Mouse (Mus musculus): ENCODE measurements around the gene Zcchc24.
"Not testable (repeated sequence)": the region's sequence is repeated elsewhere in the genome, so short reads cannot be mapped to it uniquely, and the experiment has no call there.

Zcchc24 gene

DNA sequence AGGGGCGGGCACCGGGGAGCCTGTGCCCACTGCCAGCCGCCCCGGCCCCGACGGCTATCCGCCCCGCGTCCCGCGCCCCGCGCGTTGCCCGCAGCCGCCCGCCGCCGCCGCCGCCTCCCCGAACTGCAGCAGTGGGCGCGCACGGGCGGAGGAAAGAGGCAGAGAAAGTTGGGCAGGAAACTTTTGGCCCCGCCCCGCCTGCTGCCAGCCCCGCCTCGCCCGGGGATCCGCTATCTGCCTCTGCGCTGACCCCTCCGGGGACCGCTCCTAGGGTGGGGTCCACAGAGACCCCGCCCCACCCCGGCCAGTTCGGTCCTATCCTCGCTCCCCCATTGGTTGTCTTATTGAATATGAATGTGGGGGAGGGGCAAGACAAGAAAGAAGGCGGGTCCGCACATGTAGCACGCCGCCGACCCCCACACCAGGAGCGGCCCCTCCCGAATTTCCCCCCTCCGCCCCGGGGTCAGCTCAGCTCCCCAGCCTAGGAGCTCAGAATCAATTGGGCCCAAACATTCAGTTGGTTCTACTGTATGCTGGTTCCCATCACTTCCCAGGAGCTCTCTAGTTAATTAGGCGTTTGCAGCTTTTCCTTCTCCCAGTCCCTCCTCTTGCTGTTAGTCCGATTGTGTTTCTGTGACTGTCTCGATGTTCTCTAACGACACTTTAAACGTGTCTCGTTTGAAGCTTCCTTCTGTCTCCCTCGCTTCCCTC, at the start of gene Zcchc24:
TSS of gene Zcchc24 (minus strand) at position 125 of the 711 bp plus-strand sequence.
- DNase-seq (ENCODE audit: low read depth, low spot score), result peak; percentile 80

DNA sequence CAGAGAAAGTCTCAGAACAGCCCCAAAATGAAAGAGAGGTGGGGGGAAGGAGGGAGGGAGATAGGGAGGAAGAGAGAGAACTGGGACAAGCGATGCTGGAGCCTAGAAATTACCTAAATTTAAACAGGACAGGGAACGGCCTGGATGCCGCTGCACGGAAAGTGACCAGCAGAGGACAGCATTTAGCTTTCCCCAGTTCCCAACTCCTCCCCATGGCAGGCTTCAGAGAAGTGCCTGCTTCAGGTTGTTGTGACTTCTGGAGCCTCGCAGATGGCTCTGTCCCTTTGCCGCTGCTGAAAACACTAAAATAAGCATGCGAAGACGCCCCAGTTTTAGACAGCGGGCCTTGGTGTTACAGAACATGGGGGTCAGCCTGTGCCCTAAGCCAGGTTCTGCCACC, 47.6 kb upstream of the Zcchc24 start:
- peak; percentile 71 for DNase-seq (ENCODE audit: low read depth, low spot score)

DNA sequence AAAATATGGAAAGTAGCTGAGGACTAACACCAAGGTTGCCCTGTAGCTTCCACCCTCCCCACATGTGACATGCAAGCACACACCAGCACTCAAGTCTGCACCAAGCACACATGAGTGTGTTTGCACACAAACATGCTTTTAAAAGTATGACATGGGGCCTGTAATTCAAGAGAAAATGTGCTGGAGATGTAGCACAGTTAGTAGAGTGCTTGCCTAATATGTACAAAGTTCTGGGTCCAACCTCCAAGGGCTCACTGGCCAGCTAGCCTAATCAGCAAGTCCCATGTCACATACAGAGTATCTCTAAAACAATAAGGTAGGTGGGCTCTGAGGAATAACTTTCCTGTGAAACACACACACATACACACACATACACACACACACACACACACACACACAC, 45.3 kb upstream of the Zcchc24 start:
- no peak for DNase-seq (ENCODE audit: low read depth, low spot score)

DNA sequence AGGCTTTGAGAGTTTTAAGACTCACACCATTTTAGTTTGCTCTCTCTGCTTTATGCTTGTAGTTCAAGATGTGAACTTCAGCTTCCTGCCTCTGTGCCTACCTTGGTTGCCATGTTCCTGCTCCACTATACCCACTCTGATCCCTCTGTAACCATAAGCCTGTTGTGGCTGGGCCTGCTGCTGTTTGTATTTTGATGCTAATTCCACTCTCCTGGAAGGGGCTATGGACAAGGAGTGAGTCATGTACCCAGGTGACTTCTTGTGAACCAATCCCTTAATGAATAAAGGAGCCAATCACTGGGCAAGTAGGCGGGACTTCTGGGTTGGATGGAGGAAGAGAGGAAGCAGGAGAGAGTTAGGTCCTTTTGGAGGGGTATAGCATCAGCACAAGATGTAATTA, 42.2 kb upstream of the Zcchc24 start:
- DNase-seq (ENCODE audit: low read depth, low spot score), result not testable (repeated sequence)

DNA sequence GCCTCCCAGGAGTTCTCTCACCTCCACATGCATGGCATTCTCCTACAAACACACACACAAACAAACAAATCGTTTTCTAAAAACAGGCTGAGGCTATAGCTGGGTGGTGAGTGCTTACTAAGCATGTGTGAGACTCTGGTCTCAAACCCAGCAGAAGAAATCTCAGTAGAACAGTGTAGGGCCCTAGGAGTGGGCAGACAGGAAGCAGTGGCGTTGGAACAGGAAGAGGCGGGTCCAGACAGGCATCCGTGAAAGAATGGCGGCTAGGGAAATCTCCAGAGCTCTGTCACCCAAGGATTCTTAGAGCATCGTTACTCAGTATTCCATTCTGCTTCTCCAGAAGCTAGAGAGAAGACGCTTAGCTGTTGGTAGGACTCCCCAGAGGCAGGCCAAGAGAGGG, 37.7 kb upstream of the Zcchc24 start:
- no peak for DNase-seq (ENCODE audit: low read depth, low spot score)

DNA sequence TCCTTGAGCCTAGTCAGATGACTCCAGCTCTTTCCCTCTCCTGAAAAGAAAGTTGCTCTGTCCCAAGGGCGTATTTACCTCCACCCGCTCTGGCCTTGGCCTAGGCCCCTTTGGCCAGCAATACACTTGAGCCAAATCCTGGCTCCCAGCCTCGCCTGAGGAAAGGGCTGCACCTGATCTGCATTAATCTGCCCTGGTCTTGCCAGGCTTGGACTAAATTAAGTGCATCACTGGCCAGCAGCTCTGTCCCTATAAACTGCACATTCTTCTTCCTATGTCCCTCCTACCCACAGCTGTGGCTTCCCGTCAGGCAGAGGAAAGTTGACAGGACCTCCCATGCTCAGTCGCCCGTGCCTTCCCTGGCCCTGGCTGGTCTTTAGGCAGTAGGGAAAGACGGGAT, 37.0 kb upstream of the Zcchc24 start:
- no peak for DNase-seq (ENCODE audit: low read depth, low spot score)

DNA sequence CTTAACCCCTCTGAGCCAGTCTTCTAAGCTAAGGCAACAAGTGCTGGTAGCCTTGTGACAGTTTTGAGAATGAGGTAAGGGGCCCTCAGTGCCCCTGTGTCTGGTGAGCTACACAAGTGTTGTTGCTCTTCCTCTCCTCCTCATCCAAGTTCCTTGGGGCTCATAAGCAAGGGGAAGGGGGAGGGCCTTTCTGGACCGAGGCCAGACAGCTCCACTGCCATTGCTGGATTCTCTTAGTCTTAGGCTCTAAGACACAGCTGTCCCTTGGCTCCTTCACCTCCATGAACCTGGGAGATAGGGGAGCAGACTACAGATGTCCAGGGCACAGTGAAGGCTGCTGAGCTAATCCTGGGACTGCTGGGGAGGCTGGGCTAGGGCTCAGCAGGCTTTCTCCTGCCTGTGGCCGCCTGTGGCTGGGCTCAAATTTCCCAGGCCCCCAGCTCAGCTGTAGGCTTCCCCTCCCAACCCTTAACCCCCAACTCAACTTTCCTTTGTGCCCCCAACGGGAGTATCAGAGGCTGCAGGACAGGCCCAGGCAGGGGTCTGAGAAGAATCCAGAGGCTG, 34.5 kb upstream of the Zcchc24 start:
- DNase-seq (ENCODE audit: low read depth, low spot score), result no peak

DNA sequence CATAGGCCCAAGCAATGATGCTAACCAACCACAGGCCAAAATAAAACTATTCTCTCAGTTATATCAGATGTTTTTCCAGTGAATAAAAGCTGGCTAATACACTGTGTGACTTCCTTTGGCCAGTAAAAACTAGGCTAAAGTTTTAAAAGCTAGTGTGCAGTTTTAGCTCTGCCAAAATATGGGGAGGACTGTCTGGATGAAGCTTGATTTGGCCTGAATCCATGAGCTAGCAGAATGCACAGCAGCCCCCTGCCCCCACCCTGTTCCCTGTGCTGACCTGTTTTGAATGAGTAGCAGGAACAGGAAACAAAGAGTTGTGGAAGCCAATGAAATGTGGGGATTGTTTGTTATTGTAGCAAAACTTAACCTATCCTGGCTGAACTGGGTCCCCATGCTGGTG, 33.7 kb upstream of the Zcchc24 start:
- DNase-seq (ENCODE audit: low read depth, low spot score), result no peak

DNA sequence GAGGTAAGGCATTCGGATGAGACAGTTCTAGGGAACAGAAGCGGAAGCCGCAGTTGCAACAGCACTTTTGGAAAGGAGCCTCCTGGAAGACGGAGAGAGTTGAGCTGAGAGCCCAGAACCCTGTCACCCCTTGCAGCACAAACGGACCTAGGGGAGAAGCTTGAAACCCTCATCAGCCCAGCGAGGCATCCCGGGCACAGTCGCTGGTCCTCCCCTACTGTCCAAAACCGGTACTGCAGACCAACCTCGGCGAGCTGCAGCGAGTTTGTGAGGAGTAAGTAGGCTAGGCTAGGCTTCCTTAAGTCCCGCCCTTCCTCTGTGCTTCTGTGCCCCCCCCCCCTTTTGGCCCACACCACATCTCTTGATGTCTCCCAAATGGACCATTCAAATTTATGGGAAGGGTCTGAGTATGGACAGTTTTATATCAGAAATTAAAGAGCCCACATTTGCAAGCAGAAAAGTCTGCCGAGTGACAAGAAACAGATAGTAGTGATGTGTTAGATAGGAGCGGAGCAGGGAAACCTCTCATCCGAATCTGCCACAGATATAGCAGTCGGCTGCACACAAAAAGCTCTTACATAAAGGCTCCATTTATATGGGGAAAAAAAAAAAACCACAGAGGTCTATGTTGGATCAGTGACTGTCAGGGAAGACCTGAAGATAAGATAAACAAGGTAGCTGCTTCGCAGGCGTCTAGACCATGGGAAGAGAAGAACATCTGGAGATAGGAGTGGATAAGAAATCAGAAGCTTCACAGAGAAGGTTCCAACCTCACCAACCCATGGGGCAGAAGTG, 31.5 kb upstream of the Zcchc24 start:
- DNase-seq (ENCODE audit: low read depth, low spot score), result peak; percentile 83

DNA sequence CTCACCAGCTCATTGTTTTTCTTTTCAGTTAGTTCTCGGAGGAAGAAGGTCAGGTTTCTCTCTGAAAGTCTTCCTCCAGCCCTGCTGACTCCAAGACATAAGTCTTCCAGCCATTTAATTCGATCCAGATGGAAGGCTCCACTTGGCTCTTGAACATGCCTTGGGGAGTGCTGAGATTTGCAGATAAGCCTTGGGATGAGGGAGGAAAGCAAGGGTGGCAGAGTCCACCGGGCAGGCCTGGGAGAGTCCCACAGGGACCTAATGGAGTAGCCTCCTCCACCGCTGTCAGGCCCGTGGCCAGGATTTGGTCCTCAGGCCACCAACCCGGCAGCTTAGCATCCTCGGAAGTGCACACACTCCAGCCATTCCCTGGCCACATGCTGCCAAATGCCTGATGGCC, 27.8 kb upstream of the Zcchc24 start:
- no peak for DNase-seq (ENCODE audit: low read depth, low spot score)

DNA sequence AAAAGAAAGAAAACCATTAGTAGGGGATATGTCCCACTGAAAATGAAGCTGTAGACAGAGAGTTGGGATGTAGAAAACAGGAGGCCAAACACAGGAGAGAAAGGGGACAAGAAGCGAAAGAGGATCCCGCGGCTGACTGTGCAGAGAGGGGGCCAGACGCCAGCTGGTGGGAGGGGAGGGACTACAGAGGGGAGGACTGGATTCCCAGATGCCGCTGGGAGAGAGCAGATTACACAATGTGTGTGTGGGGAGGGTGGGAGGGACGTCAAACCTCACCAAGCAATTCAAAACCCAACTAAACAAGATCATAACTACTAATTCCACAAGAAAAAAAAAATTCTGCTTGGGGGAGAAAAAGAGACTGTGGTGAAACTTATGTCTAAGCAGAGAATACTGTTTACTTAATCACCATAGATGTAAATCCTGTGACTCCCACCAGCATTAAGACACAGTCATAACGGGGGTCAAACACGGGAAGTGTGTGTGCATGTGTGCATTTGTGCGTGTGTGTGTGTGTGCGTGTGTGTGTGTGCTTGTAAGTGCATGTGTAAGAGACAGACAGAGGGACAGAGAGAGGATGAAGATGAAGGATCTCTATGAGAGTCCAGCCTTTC, 26.8 kb upstream of the Zcchc24 start:
- DNase-seq (ENCODE audit: low read depth, low spot score), result no peak

DNA sequence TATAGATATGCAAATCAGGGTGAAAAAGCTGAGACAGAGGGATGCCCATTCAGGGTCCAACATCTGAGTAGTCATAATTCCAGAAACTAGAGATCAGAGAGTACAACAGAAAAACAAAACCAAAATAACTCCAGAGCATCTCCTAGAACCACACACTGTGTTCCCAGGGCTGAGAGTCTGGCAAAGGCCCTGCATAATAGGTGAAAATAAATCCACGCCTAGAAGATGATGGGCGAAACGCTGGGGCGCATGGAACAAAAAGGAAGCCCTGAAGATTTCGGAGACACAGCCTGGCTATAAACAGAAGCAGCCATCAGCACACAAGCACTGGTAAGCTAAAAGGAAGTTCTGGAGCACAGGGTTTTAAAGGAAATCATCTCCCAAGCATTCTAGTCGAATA, 26.2 kb upstream of the Zcchc24 start:
- DNase-seq (ENCODE audit: low read depth, low spot score), result no peak

DNA sequence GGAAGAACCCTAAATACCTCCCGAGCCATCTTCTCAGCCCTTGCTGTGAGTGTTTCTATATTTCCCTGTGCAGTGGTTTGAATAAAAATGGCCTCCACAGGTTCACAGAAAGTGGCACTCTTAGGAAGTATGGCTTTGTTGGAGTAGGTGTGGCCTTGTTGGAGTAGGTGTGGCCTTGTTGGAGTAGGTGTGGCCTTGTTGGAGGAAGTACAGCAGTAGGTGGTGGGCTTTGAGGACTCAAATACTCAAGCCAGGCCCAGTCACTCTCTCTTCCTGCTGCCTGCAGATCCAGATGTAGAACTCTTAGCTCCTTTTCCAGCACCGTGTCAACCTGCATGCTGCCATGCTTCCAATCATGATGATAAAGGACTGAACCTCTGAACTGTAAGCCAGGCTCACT, 25.5 kb upstream of the Zcchc24 start:
- DNase-seq (ENCODE audit: low read depth, low spot score), result no peak

DNA sequence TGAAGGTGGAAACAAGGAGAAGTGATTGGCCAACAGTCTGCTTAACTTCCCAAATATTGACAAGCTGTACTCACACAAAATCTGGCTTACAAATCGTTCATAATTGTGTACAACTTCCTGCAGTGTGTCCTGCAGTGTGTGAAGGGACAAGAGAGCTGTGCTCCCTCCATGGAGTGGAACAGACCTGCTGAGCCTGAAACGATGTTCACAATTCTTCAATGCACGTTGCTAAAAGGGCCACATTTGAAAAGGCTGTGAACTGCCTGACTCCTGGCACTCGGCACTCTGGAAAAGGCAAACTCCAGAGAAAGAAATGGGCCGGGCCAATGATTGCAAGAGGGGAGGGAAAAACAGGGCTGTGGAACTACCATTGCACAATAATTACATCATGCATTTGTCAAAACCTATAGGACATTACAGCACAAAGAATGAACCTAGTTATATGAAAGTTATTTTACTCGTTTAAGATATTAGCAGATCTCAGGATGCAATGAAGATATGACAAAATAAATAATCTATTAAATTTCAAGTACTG, 22.0 kb upstream of the Zcchc24 start:
- no peak for DNase-seq (ENCODE audit: low read depth, low spot score)

DNA sequence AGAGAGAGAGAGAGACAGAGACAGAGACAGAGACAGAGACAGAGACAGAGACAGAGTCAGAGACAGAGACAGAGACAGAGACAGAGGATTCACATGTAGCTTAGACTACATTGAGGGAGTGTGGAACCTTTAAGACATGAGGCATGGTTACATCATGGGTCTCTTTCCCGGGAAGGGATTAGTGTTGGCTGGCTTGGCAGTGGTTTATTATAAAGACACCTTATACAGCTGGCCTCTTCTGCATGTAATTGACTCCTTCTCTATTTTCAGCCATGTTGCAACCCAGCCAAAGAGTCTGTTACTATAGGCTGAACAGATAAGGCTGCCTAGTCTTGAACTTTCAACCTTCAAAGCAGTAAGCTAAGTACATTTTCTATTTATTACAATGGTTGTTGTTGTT, 21.1 kb upstream of the Zcchc24 start:
- no peak for DNase-seq (ENCODE audit: low read depth, low spot score)

DNA sequence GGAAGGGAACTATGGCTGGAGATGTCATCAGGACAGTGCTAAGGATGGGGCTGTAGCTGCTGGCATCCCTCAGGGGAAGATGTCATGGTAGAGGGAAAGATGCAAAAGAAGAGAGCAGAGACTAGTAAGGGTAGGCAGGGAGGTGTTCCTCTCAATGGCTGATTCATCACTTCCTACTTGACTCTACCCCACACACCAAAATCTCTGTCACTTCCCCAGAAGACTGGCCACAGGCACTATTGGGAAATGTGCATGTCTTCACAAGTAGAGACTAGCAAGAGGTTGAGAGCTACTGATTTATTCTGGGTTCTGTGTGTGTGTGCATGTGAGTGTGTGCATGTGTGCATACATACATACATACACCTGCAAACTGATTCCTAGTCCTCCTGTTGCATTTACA, 20.4 kb upstream of the Zcchc24 start:
- no peak for DNase-seq (ENCODE audit: low read depth, low spot score)

DNA sequence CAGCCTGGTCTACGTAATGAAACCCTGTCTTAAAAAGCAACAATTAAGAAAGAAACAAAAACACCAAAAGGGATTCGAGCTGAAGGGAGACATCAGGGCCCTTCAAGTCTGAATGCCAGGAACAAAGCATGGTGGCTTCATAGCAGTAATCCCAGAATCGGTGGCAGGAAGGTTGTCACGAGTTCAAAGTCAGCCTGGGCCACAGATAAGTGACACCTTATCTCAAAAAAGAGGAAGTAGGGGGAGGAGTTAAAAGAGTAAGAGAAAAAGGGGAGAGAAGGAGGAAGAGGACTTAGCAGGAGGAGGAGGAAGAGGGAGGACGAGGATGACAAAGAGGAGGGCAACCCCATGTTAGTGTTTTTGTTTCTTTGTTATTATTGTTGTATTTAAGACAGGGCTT, 19.4 kb upstream of the Zcchc24 start:
- DNase-seq (ENCODE audit: low read depth, low spot score), result no peak

DNA sequence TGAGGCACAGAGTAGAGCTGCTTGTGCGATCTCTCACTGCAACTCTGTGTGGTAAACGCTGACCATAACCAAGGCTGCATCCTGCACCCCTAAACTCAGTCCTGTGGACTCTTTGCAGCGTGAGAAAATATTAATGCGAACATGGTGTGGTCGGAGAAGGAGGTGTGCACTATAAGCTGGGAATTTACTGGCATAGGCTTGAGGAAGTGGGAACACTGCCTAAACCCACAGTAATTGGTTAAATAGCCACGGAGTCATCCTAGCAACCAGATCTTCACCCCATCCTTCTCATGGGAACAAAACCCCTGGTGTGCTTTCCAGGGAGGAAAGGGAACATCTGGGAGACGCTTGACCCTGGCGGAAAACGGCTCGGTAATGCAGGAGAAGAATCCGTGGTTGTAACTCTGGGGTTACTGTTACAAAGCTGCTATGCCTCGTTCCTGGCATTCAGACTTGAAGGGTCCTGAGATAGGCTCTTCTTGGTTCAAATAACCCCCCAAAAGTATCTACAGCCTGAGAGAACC, 18.6 kb upstream of the Zcchc24 start:
- DNase-seq (ENCODE audit: low read depth, low spot score), result no peak

DNA sequence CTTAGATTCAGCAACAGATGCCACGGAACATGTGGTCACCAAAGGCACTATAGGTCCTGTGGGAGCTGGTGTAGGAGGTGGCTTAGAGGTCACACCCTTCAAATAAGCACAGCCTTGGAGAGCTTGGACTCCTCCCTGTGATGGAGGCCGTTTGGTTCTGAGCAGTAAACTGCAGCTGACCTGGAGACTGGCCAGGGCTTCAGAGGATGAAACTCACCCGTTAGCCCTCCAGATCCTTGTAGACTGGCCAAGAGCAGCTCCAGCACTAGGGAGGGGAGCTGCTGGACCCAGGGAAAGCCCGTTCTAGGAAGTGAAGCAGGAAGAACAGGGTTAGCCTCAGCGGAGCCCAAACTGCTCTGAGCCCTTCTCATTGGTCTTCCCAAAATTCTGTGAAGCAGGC, 18.1 kb upstream of the Zcchc24 start:
- no peak for DNase-seq (ENCODE audit: low read depth, low spot score)

DNA sequence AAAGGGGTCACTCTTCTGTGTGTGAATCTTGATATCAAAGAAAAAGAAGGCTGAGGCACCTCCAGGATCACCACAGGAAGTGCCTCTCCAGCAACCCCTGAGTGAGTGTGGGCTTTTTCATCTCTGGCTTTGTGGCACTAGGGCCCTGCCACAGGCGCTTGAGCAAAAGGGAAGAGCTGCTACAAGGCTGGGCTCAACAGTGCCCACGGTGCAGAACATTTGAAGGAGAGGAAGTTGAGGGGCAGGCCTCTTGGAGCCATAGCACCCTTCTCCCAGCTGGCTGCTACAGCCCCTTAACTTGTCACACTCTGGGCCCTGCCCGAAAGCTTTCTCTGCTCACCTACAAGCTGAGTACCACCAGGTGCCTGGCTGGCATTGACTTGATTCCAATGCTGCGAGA, 16.4 kb upstream of the Zcchc24 start:
- DNase-seq (ENCODE audit: low read depth, low spot score), result no peak

DNA sequence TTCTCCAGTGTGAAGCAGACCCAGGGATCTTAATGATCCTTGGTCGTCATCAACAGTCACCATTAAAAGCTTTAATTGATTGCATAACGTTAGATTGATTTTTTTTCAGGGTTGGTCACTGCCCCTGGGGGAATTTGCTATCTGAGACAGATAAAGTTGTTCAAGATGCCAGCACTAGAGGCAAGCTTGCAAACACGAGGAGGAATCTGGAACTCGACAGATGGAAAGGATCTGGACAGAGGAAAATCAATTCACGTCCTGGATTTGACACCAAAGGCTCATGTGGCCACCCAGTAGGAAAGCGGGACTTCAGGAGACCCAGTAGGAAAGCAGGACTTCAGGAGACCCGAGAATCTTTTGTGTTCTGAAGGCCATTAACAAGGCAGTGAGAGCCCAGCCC, 14.4 kb upstream of the Zcchc24 start:
- DNase-seq (ENCODE audit: low read depth, low spot score), result no peak

DNA sequence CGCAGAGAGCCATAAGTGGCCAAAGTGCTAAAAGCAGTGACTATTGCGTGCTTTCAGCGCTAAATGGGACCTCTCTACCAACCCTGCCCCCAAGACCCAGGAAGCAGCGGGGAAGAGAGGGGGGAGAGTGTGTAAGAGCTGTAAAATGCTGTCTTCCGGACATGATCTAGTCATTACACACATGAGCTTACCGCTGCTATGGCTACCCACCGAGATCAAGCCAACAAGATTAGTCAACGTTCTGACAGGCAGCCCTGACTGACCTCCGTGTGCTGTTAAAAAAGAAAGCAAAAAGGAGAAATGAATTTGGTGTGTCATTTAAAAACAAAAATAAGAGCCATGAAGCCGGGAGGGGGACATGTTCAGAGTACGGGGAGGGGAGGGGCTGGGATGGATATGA, 11.8 kb upstream of the Zcchc24 start:
- peak; percentile 46 for DNase-seq (ENCODE audit: low read depth, low spot score)

Measured in CD4-positive, CD25-positive, alpha-beta regulatory T cell, adult 2 months (primary cell).